Mouse (Mus musculus) frontal cortex, adult 2 months (tissue): ENCODE results near the gene Fzr1. TPM values are rescaled to one million over a fixed set of nuclear protein-coding genes. Genes with fewer than 3 reads are reported as not detected.

Source experiments
- DNase-seq, 2 experiments: peaks; one replicate each; pipeline ENCODE4 v3.0.0; 2022; ENCODE audit warnings: low spot score in 1 of 2; ENCODE audit errors: extremely low spot score in 1 of 2
- polyA plus RNA-seq: library from polyadenylated mRNA; depleted of rRNA; stranded (reverse); fragments of >200 nt; gene quantifications from 2 replicates; pipeline ENCODE4 v1.2.3, GENCODE M21; 2012

Gene Fzr1
- polyA plus RNA-seq, 1 experiment = 71.6 TPM

DNA sequence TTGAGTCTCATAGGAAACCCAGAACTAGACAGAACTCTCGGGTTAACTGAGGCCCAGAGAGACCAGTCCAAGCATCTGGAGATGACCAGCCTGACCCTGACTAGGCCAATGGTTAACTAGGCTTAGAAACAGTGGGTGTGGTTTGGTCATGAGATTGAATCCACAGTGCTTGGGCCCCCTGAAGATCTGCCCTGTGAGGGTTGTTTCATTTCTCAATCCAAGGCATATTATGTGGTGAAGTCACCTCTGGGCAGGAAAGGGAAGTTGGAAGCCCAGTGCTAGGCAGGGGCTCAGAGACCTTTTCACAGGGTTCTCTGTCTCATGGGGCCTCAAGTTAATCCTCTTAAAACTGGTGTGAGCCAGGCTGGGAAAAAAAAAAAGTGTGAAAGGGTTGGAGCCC lies 19.5 kb downstream of the Fzr1 start:
- DNase-seq = no peak

GRCm38 (mm10) chr10:81358209-81358608 lies 20.1 kb downstream of the Fzr1 start:
- no peak for DNase-seq

GRCm38 (mm10) chr10:81356991-81357844 lies 21.1 kb downstream of the Fzr1 start, which contains the start of gene Mfsd12:
Mfsd12 (plus strand) TSS chr10:81357491.
- DNase-seq = peak; percentile 69 to 93

- no peak for DNase-seq
Observed at GRCm38 (mm10) chr10:81356352-81356990, 21.8 kb downstream of the Fzr1 start.

DNA sequence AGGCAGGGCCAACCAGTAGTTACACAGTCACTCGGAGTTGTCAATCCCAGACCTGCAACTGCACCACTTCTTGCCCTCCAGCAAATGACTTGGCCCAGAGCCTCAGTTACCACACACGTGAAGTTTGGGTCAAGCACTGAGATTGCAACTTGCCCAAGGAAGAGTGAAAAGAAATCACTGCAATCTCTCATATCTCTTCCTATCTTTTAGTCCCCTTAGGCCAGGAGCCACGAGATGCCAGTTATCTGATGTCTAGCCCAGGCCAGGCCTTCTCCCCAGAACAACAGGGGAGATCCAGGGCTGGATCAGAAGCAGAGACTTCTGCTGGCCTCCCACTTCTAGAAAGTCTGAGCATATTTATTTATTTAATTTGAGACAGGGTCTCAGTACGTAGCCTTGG lies 22.8 kb downstream of the Fzr1 start:
- no peak for DNase-seq

DNA sequence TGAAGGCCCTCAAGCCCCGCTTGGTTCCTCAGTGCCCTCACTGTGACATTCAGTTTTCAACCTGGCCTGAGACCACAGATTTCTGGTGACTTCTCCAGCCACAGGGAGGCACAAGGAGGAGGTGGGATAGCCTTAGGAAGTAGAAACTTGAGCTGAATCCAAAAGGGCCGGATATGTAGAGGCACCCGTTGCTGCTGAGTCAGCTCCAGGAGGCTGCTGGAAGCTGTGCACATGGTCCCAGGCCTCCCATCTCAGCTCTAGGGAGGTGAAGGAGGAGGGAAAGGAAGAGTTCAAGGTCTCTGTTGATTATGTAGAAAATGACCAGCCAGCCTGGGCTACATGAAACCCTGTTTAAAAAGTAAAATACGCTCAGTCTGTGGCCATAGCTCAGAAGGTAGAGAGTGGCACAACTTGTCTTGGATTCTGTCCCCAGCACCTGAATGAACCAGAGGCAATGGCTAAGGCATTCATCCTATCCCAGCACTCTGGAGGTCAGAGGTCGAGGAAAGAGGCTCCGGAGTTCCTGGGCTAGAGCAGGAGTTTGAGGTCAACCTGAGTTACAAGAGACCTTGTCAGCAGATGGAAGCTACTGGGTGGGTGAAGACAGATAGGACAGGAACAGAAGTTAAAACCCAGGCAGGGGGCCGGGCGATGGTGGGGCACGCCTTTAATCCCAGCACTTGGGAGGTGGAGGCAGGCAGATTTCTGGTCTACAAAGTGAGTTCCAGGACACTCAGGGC lies 23.4 kb downstream of the Fzr1 start:
- DNase-seq = no peak

- no peak for DNase-seq
Observed at GRCm38 (mm10) chr10:81351678-81352291, 26.5 kb downstream of the Fzr1 start.

GRCm38 (mm10) chr10:81350351-81351063 lies 27.8 kb downstream of the Fzr1 start, which contains the start of gene Hmg20b:
Hmg20b (minus strand) TSS chr10:81350480.
- peak; percentile 99 to 100 for DNase-seq

- DNase-seq = no peak
Observed at GRCm38 (mm10) chr10:81349961-81350350, 28.4 kb downstream of the Fzr1 start.

GRCm38 (mm10) chr10:81349146-81349545 lies 29.2 kb downstream of the Fzr1 start:
- no peak for DNase-seq

DNA sequence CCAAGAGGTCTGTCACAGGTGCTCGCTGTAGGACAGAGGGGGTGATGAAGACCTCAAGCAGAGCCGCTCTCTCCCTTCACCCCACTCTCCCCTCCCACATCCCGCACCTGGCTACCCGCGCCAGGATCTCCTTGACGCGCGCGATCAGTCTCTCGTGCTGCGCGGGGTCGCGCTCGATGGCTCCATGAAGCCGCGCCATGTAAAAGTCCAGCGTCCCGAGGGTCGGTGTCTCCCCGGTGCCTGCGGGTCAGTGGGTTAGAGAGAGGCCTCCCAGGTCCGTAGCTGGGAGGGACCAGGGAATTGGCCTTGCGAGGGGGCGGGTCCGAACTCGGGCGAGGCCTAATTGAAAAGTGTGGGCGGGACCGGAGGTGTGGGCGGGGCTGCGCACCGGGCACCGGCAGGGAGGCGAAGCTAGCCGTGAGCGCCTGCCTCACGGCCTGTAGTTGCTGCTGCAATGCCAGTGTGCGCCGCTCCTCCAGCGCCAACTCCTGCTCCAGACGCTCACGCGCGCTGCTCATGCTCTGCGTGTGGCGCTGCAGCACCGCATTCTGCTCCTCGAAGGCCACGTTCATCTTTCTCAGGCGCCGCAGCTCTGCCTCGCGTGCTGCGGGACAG lies 31.8 kb downstream of the Fzr1 start:
- DNase-seq = peak in 1 of 2 experiments; percentile 54

DNA sequence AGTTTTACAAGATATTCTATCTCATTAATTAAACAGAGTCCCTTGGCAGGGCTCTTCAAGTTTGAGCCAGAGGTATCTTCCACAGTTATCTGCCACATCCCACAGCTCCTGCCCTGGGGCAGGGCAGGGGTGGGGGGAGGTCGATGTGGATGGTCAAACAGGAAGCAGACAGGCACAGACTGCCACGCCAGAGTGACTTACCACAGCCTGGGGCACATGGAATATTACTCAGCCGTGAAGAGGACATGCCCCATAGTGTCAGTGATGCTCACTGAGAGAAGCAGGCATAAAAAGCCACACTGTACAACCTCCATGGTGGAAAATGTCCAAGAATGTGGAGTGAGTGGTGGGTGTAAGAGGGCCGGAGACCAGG lies 33.2 kb downstream of the Fzr1 start:
- no peak for DNase-seq

DNA sequence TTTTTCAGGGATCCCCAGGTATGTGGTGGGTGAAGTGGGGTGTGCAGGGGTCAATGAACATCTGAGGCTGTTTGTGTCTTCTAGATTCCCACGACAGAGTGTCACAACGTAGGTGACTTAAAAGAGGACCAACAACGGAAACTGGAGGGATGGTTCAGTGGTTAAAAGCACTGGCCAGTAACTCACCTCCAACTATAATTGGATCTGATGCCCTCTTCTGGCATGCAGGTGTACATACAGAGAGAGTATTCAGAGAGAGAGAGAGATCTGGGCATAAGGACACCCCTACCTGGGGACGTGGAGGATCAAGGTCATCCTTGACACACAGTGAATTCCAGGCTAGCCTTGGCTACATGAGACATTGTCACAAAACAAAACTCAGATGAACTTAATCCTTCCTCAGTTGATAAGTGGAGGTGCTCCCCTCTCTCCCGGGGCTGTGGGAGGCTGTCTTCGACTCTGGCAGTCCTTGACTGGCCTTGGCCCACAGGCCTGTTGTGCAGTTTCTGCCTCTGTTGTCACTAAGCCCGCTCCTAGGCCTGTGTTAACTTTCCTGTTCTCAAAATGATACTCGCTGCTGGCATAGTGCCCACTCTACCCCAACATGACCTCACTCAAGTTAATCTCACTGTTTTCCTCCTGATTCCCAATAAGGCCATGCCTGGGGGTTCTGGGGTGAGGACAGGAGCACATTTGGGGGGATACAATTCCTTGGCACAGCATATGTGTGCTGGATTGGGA lies 33.7 kb downstream of the Fzr1 start:
- DNase-seq = no peak

DNA sequence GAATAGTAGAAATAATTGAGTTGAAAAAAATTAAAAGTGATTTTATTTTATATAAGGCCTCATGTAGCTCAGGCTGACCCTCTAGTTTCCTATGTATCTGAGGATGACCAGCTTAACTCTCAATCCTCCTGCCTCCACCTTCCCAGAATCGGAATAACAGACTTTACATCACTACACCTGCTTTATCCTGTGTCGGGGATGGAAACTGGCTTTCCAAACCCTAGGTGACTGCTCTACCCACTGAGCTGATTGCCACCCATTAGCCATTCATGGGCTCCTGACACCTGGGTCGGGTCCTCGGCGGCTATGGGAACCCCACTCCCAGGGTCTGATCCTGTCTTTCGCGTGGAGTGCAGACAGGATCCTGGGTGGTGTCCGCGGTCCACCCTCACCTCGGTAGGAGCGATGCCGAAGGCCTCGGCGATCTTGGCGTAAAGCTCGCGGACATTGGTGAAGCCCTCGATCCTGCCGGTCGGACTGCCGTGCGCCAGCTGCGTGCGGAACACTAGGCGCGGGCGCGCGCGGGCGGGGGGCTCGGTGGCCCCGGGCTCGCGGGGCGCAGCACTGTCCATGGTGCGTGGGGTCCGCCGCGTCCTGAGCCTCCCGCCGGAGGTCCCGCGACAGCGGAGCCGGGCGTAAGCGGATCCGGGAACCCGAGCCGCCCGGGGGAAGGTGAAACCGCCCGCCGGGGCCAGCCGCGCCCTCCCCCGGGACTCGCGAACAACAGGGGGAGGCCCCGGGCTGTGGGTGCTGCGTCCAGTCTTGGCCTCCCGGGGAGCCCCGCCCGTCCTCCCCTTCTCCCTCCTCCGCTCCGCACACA lies 35.4 kb downstream of the Fzr1 start, which contains the start of gene Gipc3:
TSS of gene Gipc3 (minus strand) at position 581 of the 820 bp plus-strand sequence.
- no peak for DNase-seq

DNA sequence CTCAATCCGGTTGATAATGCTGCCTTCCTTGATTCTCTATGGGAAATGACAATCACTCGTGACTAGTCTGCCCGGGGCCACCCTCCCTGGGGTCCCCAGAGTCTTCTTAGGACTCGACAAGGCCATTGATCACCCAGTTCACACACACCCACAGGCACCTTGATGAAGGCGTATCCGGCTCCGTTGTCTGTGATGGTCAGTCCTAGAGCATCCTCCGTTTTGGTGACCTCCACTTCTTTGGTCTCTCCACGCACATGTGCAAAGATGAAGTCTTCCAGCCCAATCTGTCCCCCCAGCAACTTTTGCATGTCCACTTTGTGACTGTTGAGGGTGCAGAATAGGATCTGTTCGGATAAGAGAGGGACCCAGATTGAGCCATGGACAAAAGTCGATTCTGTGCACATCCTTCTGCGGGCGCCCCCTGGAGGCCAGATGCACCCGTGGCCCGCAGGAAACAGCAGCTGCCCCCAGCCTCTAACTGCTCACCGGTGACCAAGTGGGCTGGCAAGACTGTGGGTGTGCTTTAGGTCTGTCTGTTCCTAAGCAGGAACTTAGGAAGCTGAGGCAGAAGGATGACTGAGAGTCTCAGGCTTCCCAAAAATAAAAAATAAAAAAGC lies 36.9 kb downstream of the Fzr1 start:
- peak in 1 of 2 experiments; percentile 69 for DNase-seq

GRCm38 (mm10) chr10:81340551-81341332 lies 37.6 kb downstream of the Fzr1 start:
- DNase-seq = no peak

- no peak for DNase-seq
Observed at GRCm38 (mm10) chr10:81336558-81336957, 41.8 kb downstream of the Fzr1 start.
